Mouse (Mus musculus) CH12.LX (cell line): ENCODE measurements around the gene Zfp697.

Experiments used
- CTCF ChIP-seq, 2 experiments: IDR thresholded peaks in 1 of 2; conservative IDR thresholded peaks in 1 of 2; 2 replicates each; pipeline ENCODE4 v1.5.1; 2011 to 2012; ENCODE audit warnings: low read depth in 2 of 2, low read length in 2 of 2, improper control_type of control experiment in 1 of 2, inconsistent platforms in 1 of 2, mild to moderate bottlenecking in 1 of 2, moderate library complexity in 1 of 2
- EP300 ChIP-seq: IDR thresholded peaks from 2 replicates; pipeline ENCODE4 v1.6.1; 2011; ENCODE audit warnings: low read length, improper control_type of control experiment
- ETS1 ChIP-seq: conservative IDR thresholded peaks from 2 replicates; pipeline ENCODE4 v1.6.1; 2012; ENCODE audit warnings: low read depth, mild to moderate bottlenecking, inconsistent platforms, low read length, improper control_type of control experiment, moderate library complexity
- JUND ChIP-seq: conservative IDR thresholded peaks from 2 replicates; pipeline ENCODE4 v1.6.1; 2011; ENCODE audit warnings: low read depth, low read length, improper control_type of control experiment
- MEF2A ChIP-seq: IDR thresholded peaks from 2 replicates; pipeline ENCODE4 v1.6.1; 2014; ENCODE audit warnings: low read depth, mild to moderate bottlenecking, inconsistent platforms, low read length, improper control_type of control experiment, borderline replicate concordance
- POLR2A ChIP-seq: IDR thresholded peaks from 2 replicates; pipeline ENCODE4 v1.6.1; 2011; ENCODE audit warnings: low read depth, mild to moderate bottlenecking, improper control_type of control experiment, low read length
- SIN3A ChIP-seq: IDR thresholded peaks from 2 replicates; pipeline ENCODE4 v1.6.1; 2012; ENCODE audit warnings: low read length, improper control_type of control experiment, inconsistent platforms
- SMC3 ChIP-seq: IDR thresholded peaks from 2 replicates; pipeline ENCODE4 v1.6.1; 2011; ENCODE audit warnings: low read depth, low read length, improper control_type of control experiment

DNA sequence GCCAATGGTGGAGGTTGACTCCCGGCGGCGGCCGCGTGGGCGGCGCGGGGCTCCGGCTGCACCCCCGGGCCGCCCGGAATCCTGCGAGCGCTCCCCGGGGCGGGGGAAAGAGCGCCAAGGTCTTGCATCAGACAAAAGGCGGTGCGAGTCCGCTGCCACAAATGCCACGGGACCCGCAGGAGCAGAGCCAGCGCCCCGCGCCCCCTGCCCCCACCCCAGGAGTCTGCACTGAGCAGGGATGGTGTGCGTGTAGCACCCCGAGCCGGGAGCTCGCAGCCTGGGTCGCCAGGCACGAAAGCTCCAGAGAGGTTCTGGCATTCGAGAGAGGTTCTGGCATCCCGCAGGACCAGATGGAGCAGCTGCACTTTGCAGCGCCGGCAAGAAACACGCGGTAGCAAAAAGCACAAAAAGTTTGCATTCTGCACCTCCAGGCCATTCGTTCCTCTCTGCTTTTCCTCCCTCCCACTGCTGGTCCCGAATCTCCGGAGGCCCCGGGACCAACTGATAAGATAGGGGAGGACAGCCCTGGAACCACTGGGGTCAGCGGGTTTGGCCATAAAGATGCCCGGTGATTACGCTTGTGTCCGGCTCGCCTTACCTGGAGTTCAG is 43.1 kb upstream of the Zfp697 start:
- TF ChIP-seq CTCF (conservative IDR thresholded peaks at IDR 0.05 in 1 of 2, IDR thresholded peaks at IDR 0.05 in 1 of 2; ENCODE audit: low read depth in 2 of 2, low read length in 2 of 2) = no peak
- no peak for TF ChIP-seq EP300
- no peak for TF ChIP-seq MEF2A
- no peak for TF ChIP-seq JUND
- TF ChIP-seq SIN3A = 0 out of 2 replicates have a peak, but pooled peaks have one; percentile 33
- no peak for TF ChIP-seq POLR2A
- no peak for TF ChIP-seq ETS1
- no peak for TF ChIP-seq SMC3
